Mouse (Mus musculus): ENCODE results near the gene Sbf1.

The Sbf1 gene

GRCm38 (mm10) chr15:89316146-89316545, 1.0 kb upstream of the Sbf1 start:
- DNase-seq (ENCODE audit: low spot score): no peak

- DNase-seq (ENCODE audit: low spot score): peak; percentile 29
Measured at GRCm38 (mm10) chr15:89314511-89315189, 461 bp downstream of the Sbf1 start.

GRCm38 (mm10) chr15:89314107-89314506, 1.0 kb downstream of the Sbf1 start:
- DNase-seq (ENCODE audit: low spot score): no peak

- no peak for DNase-seq (ENCODE audit: low spot score)
Measured at GRCm38 (mm10) chr15:89313359-89313758, 1.8 kb downstream of the Sbf1 start.

GRCm38 (mm10) chr15:89309962-89310498, 5.1 kb downstream of the Sbf1 start:
- no peak for DNase-seq (ENCODE audit: low spot score)

- DNase-seq (ENCODE audit: low spot score): no peak
Measured at GRCm38 (mm10) chr15:89308406-89309139, 6.5 kb downstream of the Sbf1 start.

GRCm38 (mm10) chr15:89307461-89307860, 7.7 kb downstream of the Sbf1 start:
- no peak for DNase-seq (ENCODE audit: low spot score)

- DNase-seq (ENCODE audit: low spot score): no peak
Measured at GRCm38 (mm10) chr15:89305966-89306365, 9.1 kb downstream of the Sbf1 start.

- no peak for DNase-seq (ENCODE audit: low spot score)
Measured at GRCm38 (mm10) chr15:89300600-89300999, 14.5 kb downstream of the Sbf1 start.

- no peak for DNase-seq (ENCODE audit: low spot score)
Measured at GRCm38 (mm10) chr15:89300180-89300579, 14.9 kb downstream of the Sbf1 start.

GRCm38 (mm10) chr15:89297695-89298094, 17.4 kb downstream of the Sbf1 start:
- no peak for DNase-seq (ENCODE audit: low spot score)

- peak; percentile 52 for DNase-seq (ENCODE audit: low spot score)
Measured at GRCm38 (mm10) chr15:89296465-89296864, 18.6 kb downstream of the Sbf1 start.

- DNase-seq (ENCODE audit: low spot score): no peak
Measured at GRCm38 (mm10) chr15:89295580-89296165, 19.4 kb downstream of the Sbf1 start.

- DNase-seq (ENCODE audit: low spot score): no peak
Measured at GRCm38 (mm10) chr15:89293778-89294177, 21.3 kb downstream of the Sbf1 start.

- DNase-seq (ENCODE audit: low spot score): no peak
Measured at GRCm38 (mm10) chr15:89292795-89293194, 22.3 kb downstream of the Sbf1 start.

- DNase-seq (ENCODE audit: low spot score): no peak
Measured at GRCm38 (mm10) chr15:89291521-89291920, 23.6 kb downstream of the Sbf1 start.

- no peak for DNase-seq (ENCODE audit: low spot score)
Measured at GRCm38 (mm10) chr15:89289455-89289854, 25.7 kb downstream of the Sbf1 start.

GRCm38 (mm10) chr15:89288227-89288767, 26.8 kb downstream of the Sbf1 start:
- DNase-seq (ENCODE audit: low spot score): no peak

- DNase-seq (ENCODE audit: low spot score): no peak
Measured at GRCm38 (mm10) chr15:89286582-89286981, 28.5 kb downstream of the Sbf1 start.

- DNase-seq (ENCODE audit: low spot score): no peak
Measured at GRCm38 (mm10) chr15:89286114-89286513, 29.0 kb downstream of the Sbf1 start.

GRCm38 (mm10) chr15:89285478-89285877, 29.6 kb downstream of the Sbf1 start:
- no peak for DNase-seq (ENCODE audit: low spot score)

GRCm38 (mm10) chr15:89285004-89285403, 30.1 kb downstream of the Sbf1 start:
- DNase-seq (ENCODE audit: low spot score): no peak

GRCm38 (mm10) chr15:89284094-89284493, 31.0 kb downstream of the Sbf1 start:
- no peak for DNase-seq (ENCODE audit: low spot score)
